Mouse (Mus musculus): ENCODE measurements around the gene Chp2.

Chp2 gene

GRCm38 (mm10) chr7:122244166-122244565, 24.9 kb downstream of the Chp2 start:
- DNase-seq = peak; percentile 29

GRCm38 (mm10) chr7:122244584-122244983, 25.3 kb downstream of the Chp2 start:
- DNase-seq = peak; percentile 42

- peak; percentile 22 for DNase-seq
These were observed 26.7 kb downstream of the Chp2 start for GRCm38 (mm10) chr7:122245976-122246375.

GRCm38 (mm10) chr7:122247254-122247864, 28.1 kb downstream of the Chp2 start:
- DNase-seq = peak; percentile 59

GRCm38 (mm10) chr7:122249321-122249821, 30.1 kb downstream of the Chp2 start:
- DNase-seq = peak; percentile 77

GRCm38 (mm10) chr7:122251197-122252011, 32.1 kb downstream of the Chp2 start:
- DNase-seq = peak; percentile 97

- no peak for DNase-seq
These were observed 37.4 kb downstream of the Chp2 start for GRCm38 (mm10) chr7:122256722-122257121.

GRCm38 (mm10) chr7:122258521-122258920, 39.2 kb downstream of the Chp2 start:
- no peak for DNase-seq

GRCm38 (mm10) chr7:122260055-122260602, 40.8 kb downstream of the Chp2 start:
- peak; percentile 96 for DNase-seq

GRCm38 (mm10) chr7:122268983-122269486, 49.7 kb downstream of the Chp2 start:
- DNase-seq = peak; percentile 19

- peak; percentile 50 for DNase-seq
These were observed 53.0 kb downstream of the Chp2 start for GRCm38 (mm10) chr7:122272334-122272733.

Data from heart, adult 11 months (tissue).